In the genomic region with DNA sequence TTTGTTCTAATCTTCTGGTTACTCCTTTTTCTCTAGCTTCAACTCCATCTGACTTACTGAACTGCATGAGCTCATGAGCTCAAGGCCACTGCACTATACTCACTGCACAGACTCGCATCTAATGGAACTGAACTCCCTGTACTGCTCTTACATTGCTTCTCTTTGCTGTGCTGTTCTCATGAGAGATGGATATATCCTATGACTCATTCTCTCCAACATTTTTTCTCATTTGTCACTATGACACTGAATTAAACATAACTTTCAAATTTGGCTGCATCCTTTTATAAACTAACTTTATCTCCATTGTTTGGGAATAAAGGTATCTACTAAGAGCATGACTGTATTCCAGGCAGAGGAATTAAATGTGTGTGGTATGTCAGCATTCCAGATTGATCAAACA, we compare ENCODE assay signal across 17 mouse cellular contexts.
"Had no signal": no experiment of that assay in that cellular context is flagged by ENCODE, and none has a peak within 500 bp of the region (broad histone marks: within the 10 kb centered on the region; RNA-seq: fewer than 3 reads in every experiment).

No protein-coding gene starts in this region.

- H3K27ac ChIP-seq: lung, embryonic 15.5 days; macrophage; midbrain, embryonic 13.5 days; midbrain, embryonic 15.5 days; neural tube, embryonic 12.5 days; stomach, embryonic 15.5 days; stomach, postnatal 0 days had no signal

- ATAC-seq: lung, postnatal 0 days; midbrain, embryonic 13.5 days; midbrain, embryonic 15.5 days had no signal

- H3K9me3 ChIP-seq: lung, embryonic 15.5 days; megakaryocyte, embryonic 14.5 days; midbrain, embryonic 13.5 days; midbrain, embryonic 15.5 days; neural tube, embryonic 12.5 days; stomach, embryonic 15.5 days had no signal

- H3K9ac ChIP-seq: lung, embryonic 15.5 days; midbrain, embryonic 13.5 days; midbrain, embryonic 15.5 days; neural tube, embryonic 12.5 days; stomach, embryonic 15.5 days had no signal

- H3K4me3 ChIP-seq: lung, embryonic 15.5 days; megakaryocyte, embryonic 14.5 days; midbrain, embryonic 13.5 days; midbrain, embryonic 15.5 days; neural tube, embryonic 12.5 days; stomach, embryonic 15.5 days had no signal

- DNase-seq: lung, adult 2 months; lung, postnatal 14 days; lung, postnatal 36 days; right cerebral cortex, postnatal 14 days; thymus, adult 18-20 months; thymus, postnatal 14 days; thymus, postnatal 36 days had no signal

- H3K27me3 ChIP-seq: lung, embryonic 15.5 days; megakaryocyte, embryonic 14.5 days; midbrain, embryonic 13.5 days; midbrain, embryonic 15.5 days; neural tube, embryonic 12.5 days; stomach, embryonic 15.5 days had no signal

- H3K4me1 ChIP-seq: lung, embryonic 15.5 days; megakaryocyte, embryonic 14.5 days; midbrain, embryonic 13.5 days; midbrain, embryonic 15.5 days; neural tube, embryonic 12.5 days; stomach, embryonic 15.5 days had no signal

- H3K4me2 ChIP-seq: lung, embryonic 15.5 days; midbrain, embryonic 11.5 days; midbrain, embryonic 13.5 days; midbrain, embryonic 15.5 days; neural tube, embryonic 12.5 days; stomach, embryonic 15.5 days had no signal

- H3K36me3 ChIP-seq: lung, embryonic 15.5 days; midbrain, embryonic 13.5 days; midbrain, embryonic 15.5 days; neural tube, embryonic 12.5 days; stomach, embryonic 15.5 days had no signal
